Mouse (Mus musculus) layer of hippocampus, adult 18-20 months (tissue): ENCODE data around the gene Shc2. TPM values are rescaled to one million over a fixed set of nuclear protein-coding genes. Genes with fewer than 3 reads are reported as not detected.

Experiments used
- DNase-seq, 2 experiments: peaks; one replicate each; pipeline ENCODE4 v3.0.0; 2022; ENCODE audit warnings: low spot score in 2 of 2
- long read RNA-seq: library from polyadenylated mRNA; stranded (forward); transcript quantifications from one replicate; pipeline ENCODE4 v2.0.0, GENCODE M21; 2021
- total RNA-seq, 2 experiments: library from RNA; stranded (reverse); gene quantifications; 2 replicates each; pipeline ENCODE4 v1.2.3; 2021

Gene Shc2
- total RNA-seq = 10 to 100 TPM; 41.5 to 43.4 TPM
- long read RNA-seq, transcript Shc2-203 (2 exons, 3,720 nt) = minor isoform, 6 of 51 reads
- long read RNA-seq, transcript Shc2-201 (13 exons, 3,243 nt) = major isoform, 38 of 51 reads
- long read RNA-seq, partial matches to known transcripts = 1 of 51 reads
- long read RNA-seq, other reads (novel, unspliced or antisense) = 6 of 51 reads

DNA sequence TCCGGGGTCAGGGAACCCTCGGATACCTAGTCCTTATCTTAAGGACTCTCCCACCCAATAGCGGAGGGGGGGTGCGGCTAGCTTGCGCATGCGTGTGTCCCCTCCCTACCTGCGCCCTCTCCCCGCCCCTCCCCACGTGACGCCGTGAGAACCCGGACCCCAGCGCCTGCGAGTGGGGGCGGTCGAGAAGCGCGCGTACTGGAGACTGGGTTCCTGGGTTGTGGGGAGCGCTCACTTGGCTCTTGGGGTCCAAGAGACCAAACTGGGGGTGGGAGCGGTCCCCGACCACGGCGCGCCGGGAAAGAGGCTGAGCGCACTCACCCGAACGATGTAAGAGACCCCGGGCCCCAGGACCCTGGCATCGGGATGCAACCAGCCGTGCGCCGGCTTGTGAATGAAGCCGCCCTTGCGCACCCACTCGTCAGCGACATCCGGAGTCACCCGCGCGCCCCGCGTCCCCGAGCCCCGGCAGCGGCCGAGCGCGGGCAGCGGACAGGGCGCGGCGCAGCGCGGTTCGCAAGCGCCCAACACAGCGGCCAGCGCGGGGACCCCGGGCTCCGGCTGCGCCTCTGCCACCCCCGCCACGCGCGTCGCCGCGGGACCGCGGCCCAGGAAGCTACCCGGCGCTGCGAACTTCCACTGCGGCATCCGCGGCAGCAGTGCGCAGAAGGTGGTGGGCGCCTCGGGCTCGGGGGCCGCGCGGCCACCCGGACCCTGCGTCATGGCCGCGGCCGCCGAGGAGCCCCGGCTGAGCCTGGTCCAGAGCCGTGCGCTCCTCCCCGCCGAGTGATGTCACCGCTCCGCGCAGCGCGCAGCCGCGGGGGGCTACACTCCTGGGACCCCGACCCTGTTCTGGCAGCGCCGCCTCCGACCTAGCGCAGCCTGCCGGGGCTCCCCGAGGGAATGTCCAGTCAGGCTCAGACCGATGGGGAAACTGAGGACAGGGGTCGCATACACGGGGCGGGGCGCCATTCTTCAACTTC, at the start of gene Shc2:
TSS of gene Shc2 (minus strand) at position 791 of the 983 bp plus-strand sequence.
- DNase-seq = peak; percentile 83 to 86

DNA sequence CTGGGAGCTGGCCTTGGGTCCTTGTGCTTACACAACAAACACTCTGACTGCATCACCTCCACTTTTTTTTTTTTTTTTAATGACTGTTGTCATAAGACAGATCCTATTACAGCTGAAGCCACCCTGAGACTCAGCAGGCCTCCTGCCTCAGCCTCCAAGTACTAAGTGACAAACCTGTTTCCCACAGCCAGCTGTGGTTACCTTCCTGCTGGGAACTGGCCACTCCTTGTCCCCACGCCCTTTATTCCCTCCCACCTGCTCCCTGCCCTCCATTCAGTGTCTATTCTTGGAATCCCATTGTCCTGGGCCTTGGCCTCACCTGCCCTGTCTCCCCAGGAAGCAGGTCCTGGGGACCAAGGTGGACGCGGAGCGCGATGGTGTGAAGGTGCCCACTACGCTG, 49.8 kb upstream of the Shc2 start:
- DNase-seq = no peak

DNA sequence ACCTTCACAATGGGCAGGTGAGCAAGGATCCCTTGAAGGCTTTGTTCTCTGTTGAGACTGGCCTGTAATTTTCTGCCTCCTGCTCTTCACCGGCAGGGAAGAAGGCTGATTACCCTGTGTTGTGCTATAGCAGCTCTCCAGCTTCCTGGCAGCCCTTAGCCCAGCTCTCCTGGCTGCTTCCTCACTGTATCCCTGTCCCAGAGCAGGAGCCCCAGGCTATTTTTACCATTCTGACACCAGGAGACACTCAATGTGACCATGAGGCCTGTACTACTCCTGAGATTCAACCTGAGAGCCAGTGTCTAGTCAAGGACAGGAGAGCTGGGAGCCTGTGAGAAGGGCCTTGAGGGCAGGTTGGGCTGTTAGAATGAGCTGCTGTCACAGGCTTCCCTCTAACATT, 49.0 kb upstream of the Shc2 start:
- no peak for DNase-seq

DNA sequence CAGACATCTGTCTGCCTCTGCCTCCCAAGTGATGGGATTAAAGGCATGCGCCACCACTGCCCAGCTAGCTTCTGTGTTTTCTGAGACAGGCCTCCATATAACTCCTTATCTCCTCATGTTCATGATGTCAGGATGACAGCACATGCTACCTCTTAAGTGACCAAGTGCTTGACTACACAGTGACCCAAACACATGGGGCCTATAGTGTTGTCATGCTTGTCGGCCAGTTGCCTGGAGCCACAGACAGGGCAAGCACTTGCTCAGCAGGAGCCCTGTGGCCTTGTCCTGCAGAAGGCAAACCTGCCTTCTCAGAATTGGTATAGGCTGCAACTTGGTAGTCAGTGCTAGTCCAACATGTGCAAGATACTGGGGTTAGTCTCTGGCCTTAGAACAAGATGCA, 48.5 kb upstream of the Shc2 start:
- no peak for DNase-seq

GRCm38 (mm10) chr10:79684770-79685600, 47.3 kb upstream of the Shc2 start:
- DNase-seq = no peak

DNA sequence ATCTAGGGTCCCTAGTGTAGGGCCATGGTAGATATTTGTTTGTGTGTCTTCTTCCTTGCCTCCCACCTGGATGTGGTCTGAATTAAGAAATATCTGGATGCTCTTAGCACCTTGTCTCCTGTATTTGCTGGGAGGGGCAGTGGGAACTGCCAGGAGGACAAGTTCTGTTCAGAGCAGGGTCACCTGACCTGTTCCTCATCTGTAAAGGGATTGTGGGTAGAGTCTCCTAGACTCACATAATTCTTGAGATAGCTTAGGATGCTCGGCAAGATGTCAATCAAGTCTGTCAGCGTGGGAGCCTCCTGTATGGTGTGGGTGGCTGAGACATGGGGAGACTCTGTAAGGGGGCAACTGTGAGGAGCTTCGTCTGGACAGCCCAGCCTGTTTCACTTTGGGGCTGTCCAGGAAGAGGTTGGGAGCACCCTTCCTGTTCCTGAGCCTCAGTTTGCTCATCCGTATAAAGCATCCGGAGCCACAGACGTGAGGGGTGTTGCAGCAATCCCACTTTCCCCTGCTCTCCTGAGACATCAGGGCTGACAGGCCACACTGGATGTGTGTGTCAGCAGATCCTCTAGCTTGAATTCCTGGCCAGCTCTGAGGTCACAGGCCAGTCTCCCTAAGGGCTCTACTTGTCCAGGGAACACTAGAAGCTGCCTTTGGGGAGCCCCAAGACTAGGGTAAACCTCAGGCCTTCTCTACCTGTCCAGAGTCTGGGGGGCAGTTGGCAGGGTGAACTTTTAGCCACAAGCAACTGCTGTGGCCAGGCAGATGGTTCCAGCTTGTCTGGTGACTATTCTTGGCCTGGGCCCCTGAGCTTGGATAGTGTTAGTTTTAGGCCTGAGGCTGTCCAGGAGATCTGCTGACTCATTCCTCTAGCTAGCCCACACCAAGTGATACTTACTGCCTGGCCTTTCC, 46.3 kb upstream of the Shc2 start:
- DNase-seq = no peak

GRCm38 (mm10) chr10:79682916-79683582, 45.3 kb upstream of the Shc2 start:
- DNase-seq = no peak

DNA sequence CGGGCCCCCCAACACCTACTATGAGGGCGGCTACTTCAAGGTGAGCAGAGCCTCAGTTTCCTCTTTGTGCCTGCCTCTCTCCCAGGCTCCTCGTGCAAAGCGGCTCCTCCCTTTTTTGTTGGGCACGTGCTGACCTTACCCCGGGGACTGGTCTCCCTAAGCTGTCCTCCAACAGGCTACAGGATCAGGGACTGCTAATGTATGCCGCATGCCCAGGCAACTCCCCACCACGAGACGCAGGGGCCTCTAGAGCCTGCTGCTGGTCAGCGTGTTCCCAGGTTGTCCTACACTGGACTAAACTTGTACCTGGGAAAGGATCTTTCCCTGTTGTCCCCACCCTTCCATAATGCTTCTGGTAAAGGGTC, 44.8 kb upstream of the Shc2 start:
- DNase-seq = no peak

- DNase-seq = peak; percentile 100
Measured at GRCm38 (mm10) chr10:79681591-79682245, 44.0 kb upstream of the Shc2 start, which contains the start of gene Cdc34. Cdc34 (plus strand) TSS chr10:79682195.

- DNase-seq = no peak
Measured at GRCm38 (mm10) chr10:79680606-79681495, 43.1 kb upstream of the Shc2 start.

DNA sequence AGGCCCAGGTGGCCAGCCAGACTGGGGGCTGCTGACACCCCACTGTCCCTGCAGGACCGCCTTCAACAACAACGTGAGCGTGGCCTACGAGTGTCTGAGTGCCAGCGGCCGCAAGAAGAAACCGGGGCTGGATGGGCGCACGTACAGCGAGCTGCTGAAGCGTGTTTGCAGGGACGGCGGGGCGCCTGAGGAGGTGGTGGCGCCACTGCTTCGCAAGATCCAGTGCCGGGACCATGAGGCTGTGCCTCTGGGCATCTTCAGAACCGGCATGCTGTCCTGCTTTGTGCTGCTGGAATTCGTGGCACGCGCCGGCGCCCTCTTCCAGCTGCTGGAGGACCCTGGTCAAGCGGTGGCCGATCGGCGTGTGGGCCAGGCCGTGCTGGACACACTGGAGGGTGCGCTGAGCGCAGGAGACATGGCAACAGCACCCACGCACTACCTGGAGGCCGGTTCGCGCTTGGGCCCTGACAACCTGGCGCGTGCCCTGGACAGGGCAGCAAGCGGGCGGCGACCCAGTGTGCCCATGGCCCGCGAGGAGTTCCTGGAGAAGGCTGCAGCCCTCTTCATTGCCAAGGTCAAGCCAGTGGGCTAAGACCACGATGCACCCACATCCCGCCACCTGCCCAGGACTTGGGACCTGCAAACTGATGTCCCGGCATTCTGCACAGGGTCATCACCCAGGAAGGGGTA, 37.8 kb upstream of the Shc2 start:
- no peak for DNase-seq

- DNase-seq = no peak
Measured at GRCm38 (mm10) chr10:79673054-79673453, 35.3 kb upstream of the Shc2 start.

DNA sequence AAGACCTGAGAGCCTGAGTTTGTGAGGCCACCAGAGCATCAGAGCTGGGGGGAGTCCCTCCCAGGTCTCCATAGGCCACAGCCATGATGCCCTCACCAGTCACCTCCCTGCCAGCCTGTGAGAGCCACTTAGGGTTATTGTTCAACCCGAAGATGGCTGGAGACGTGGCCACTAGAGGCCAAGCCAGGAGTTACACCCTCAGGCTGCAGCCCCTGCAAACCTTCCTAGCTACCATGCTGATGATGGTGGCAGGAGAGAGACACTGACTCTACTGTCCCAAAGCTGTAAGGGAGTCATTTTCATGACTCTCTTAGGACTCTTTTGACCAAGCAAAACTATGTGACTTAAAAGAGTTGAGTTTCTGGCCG, 34.4 kb upstream of the Shc2 start:
- DNase-seq = no peak

DNA sequence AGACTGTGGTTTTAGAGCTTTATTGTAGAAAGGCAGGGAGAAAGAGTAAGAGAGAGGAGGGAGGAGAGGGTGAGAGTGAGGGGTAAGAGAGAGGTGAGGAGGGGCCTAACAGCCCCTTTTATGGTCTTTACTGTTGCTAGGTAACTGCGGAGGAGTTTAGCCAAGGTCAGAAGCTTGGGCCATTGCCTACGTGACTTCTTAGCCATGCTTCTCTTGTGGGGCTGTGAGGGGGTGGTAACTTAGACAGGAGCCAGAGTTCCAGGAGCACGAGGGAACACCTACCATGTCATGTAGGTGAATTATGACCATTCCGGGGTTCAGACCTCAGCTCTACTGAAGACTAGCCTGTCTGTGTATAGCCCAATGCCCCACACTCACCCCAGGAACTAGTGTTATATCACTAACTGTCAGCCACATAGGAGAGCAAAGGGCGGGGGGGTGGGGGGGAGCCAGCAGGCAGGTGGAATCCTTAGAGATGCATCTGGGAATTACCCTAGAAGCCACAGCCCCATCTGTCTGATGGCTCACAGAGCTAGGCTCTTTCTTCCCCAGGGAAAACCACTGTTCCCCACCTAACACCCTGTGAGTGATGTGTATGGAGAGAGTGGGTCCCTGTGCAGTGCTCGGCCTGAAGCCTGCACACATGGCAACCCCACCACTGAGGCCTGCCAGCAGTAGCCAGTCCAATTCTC, 33.8 kb upstream of the Shc2 start:
- no peak for DNase-seq

DNA sequence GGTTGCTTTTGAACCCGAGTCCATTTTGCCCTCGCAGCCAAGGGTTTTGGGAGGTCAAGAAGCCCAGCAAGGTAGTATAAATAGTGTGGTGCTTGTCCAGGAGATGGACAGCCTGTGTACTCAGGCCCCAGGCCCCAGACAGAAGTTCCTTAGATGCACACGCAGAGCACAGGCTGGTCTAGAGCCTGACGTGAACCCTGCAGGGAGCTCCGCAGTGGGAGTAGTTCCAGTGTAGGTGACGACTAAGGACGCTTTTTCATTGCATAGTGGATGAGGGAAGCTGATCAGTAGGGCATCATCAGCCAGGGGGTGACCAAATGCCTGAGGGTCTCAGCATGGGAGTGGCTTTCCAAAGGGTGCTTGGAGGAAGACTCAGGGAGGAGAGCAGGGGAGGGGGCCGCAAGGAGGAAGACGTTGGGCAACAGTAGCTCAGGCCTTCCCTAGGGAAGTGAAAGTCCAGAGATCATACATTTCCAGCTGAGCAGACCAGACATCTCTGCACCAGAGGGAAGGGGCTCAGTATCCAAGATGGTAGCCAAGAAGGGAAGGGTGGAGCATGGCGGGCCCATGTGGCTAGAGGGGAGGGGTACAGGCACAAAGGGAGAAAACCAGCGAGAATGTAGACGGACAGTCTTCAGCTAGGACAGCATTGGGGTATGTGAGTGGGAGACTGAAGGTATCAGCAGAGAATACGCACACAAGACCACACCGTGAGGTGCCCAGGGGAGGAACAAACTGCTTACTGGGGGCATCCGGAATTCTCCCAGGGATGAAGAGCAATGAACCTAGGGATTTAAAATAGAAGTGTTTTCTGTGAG, 32.6 kb upstream of the Shc2 start:
- no peak for DNase-seq

- peak; percentile 79 to 82 for DNase-seq
Measured at GRCm38 (mm10) chr10:79669576-79670057, 31.9 kb upstream of the Shc2 start.
